Mouse (Mus musculus) stomach, postnatal 0 days (tissue): ENCODE measurements around the gene Fcer1a. TPM values are rescaled to one million over a fixed set of nuclear protein-coding genes. Genes with fewer than 3 reads are reported as not detected.
"Not testable (repeated sequence)": the region's sequence is repeated elsewhere in the genome, so short reads cannot be mapped to it uniquely, and the experiment has no call there.

ENCODE experiments used
- ATAC-seq: fragments of 200-750 bp; cut with Nextera tagmentation; 2 replicates; pipeline ENCODE4 v1.8.0; 2017; ENCODE audit not compliant: low FRiP score, low TSS enrichment
- DNase-seq: peaks from one replicate; pipeline ENCODE4 v3.0.0-alpha.2; 2016; ENCODE audit warnings: low spot score
- H3K27ac ChIP-seq: fragments of 300-500 bp; sonication (generic); replicated peaks from 2 replicates; pipeline ENCODE4 v1.5.1; 2014; ENCODE audit warnings: mild to moderate bottlenecking, control low read depth
- H3K27me3 ChIP-seq: fragments of 300-500 bp; sonication (generic); 2 replicates; pipeline ENCODE4 v1.6.1; 2014; ENCODE audit warnings: low read length; ENCODE audit not compliant: control insufficient read depth, insufficient read depth
- H3K36me3 ChIP-seq: fragments of 300-500 bp; sonication (generic); 2 replicates; pipeline ENCODE4 v1.6.1; 2014; ENCODE audit warnings: low read length, mixed read lengths; ENCODE audit not compliant: control insufficient read depth, insufficient read depth
- H3K4me1 ChIP-seq: fragments of 300-500 bp; sonication (generic); replicated peaks from 2 replicates; pipeline ENCODE4 v1.6.1; 2014; ENCODE audit warnings: antibody characterized with exemption; ENCODE audit not compliant: control insufficient read depth, insufficient read depth
- H3K4me2 ChIP-seq: fragments of 300-500 bp; sonication (generic); replicated peaks from 2 replicates; pipeline ENCODE4 v1.6.1; 2014; ENCODE audit warnings: low read depth, mild to moderate bottlenecking, control low read depth, moderate library complexity
- H3K4me3 ChIP-seq: fragments of 300-500 bp; sonication (generic); 2 replicates; pipeline ENCODE4 v1.5.1; 2014; ENCODE audit warnings: low read depth, low read length, control low read depth
- H3K9ac ChIP-seq: fragments of 300-500 bp; sonication (generic); 2 replicates; pipeline ENCODE4 v1.6.1; 2014; ENCODE audit warnings: mild to moderate bottlenecking, low read length, control low read depth, mixed read lengths
- H3K9me3 ChIP-seq: fragments of 300-500 bp; sonication (generic); 2 replicates; pipeline ENCODE4 v1.6.1; 2016; ENCODE audit warnings: low read length; ENCODE audit not compliant: control insufficient read depth
- CTCF ChIP-seq: IDR thresholded peaks from 2 replicates; pipeline ENCODE4 v1.5.1; 2016; ENCODE audit warnings: antibody characterized with exemption, low read depth, mild to moderate bottlenecking, moderate library complexity
- EP300 ChIP-seq: optimal IDR thresholded peaks from 2 replicates; pipeline ENCODE3; 2016; ENCODE audit warnings: antibody characterized with exemption
- WGBS: fragments of 180-500 bp; shearing (Covaris S2); extraction: QIAGEN DNeasy Blood & Tissue Kit; methylation state at CpG from one replicate; pipeline ENCODE4 v1.1.7; 2014; 5-methylcytosine and 5-hydroxymethylcytosine counted together
- polyA plus RNA-seq: library from polyadenylated mRNA; unstranded; fragments of >200 nt; fragmentation: Nextera tagmentation; extraction: Ambion mirVana; gene quantifications from 2 replicates; pipeline ENCODE4 v1.2.1, GENCODE M21; 2015

Gene Fcer1a
- polyA plus RNA-seq = 0.28 and 0.32 TPM in 2 replicates

GRCm38 (mm10) chr1:173227081-173227480 is at the start of gene Fcer1a:
Fcer1a (minus strand) TSS chr1:173227214.
- H3K27me3 ChIP-seq = no peaks in the 10 kb centered on the region
- no peak within 1 kb of the TSS for H3K4me2 ChIP-seq
- no peaks in the 10 kb centered on the region for H3K4me1 ChIP-seq
- no peak within 1 kb of the TSS for H3K27ac ChIP-seq
- WGBS = 81% methylated on average over 2 of the region's 2 CpGs
- H3K36me3 ChIP-seq = no peaks in the 10 kb centered on the region
- ATAC-seq (no peak), DNase-seq (no peak)
- no peak within 1 kb of the TSS for H3K9ac ChIP-seq
- H3K4me3 ChIP-seq = no peak within 1 kb of the TSS
- TF ChIP-seq CTCF (no peak), EP300 (no peak)
- H3K9me3 ChIP-seq = no peaks in the 10 kb centered on the region

- H3K36me3 ChIP-seq = no peaks in the 10 kb centered on the region
- no peak within 1 kb of the TSS for H3K4me3 ChIP-seq
- no peaks in the 10 kb centered on the region for H3K27me3 ChIP-seq
- H3K4me1 ChIP-seq = no peaks in the 10 kb centered on the region
- no peaks in the 10 kb centered on the region for H3K9me3 ChIP-seq
- no peak for TF ChIP-seq EP300
- no peak for TF ChIP-seq CTCF
- DNase-seq (no peak), ATAC-seq (no peak)
- no peak within 1 kb of the TSS for H3K4me2 ChIP-seq
- no peak within 1 kb of the TSS for H3K9ac ChIP-seq
- no peak within 1 kb of the TSS for H3K27ac ChIP-seq
Measured at GRCm38 (mm10) chr1:173265701-173266100, 38.7 kb upstream of the Fcer1a start, which contains the start of gene Olfr418. Olfr418 (plus strand) TSS chr1:173266001.

- no peaks in the 10 kb centered on the region for H3K4me1 ChIP-seq
- H3K4me3 ChIP-seq = no peak overlapping the region
- WGBS = 88% methylated on average over 3 of the region's 3 CpGs
- no peaks in the 10 kb centered on the region for H3K27me3 ChIP-seq
- DNase-seq (no peak), ATAC-seq (no peak)
- no peak overlapping the region for H3K9ac ChIP-seq
- no peak overlapping the region for H3K4me2 ChIP-seq
- H3K27ac ChIP-seq = no peak overlapping the region
- TF ChIP-seq EP300 (no peak), CTCF (no peak)
- H3K36me3 ChIP-seq = no peaks in the 10 kb centered on the region
- no peaks in the 10 kb centered on the region for H3K9me3 ChIP-seq
Measured at GRCm38 (mm10) chr1:173249888-173250287, 22.9 kb upstream of the Fcer1a start.

- H3K36me3 ChIP-seq, H3K27ac ChIP-seq, ATAC-seq, H3K9ac ChIP-seq, H3K27me3 ChIP-seq, H3K4me2 ChIP-seq, DNase-seq, H3K4me3 ChIP-seq, H3K9me3 ChIP-seq, H3K4me1 ChIP-seq: not testable (repeated sequence)
- WGBS = 79% methylated on average over 1 of the region's 1 CpGs
Measured at GRCm38 (mm10) chr1:173237004-173237403, 10.0 kb upstream of the Fcer1a start.

- Histone ChIP-seq H3K9me3 (no peaks in the 10 kb centered on the region), H3K27me3 (no peaks in the 10 kb centered on the region), H3K4me2 (no peak overlapping the region), H3K36me3 (no peaks in the 10 kb centered on the region), H3K9ac (no peak overlapping the region), H3K4me3 (no peak overlapping the region), H3K27ac (no peak overlapping the region), H3K4me1 (no peaks in the 10 kb centered on the region)
- DNase-seq (no peak), ATAC-seq (no peak)
- WGBS = 86% methylated on average over 3 of the region's 3 CpGs
- TF ChIP-seq CTCF (no peak), EP300 (no peak)
Measured at GRCm38 (mm10) chr1:173216481-173216880, 10.5 kb downstream of the Fcer1a start.

GRCm38 (mm10) chr1:173212092-173212491 is 14.9 kb downstream of the Fcer1a start, which contains the start of gene Olfr1404:
Olfr1404 (plus strand) TSS chr1:173212392.
- Histone ChIP-seq H3K4me2 (no peak within 1 kb of the TSS), H3K27me3 (no peaks in the 10 kb centered on the region), H3K9me3 (no peaks in the 10 kb centered on the region), H3K9ac (no peak within 1 kb of the TSS), H3K27ac (no peak within 1 kb of the TSS), H3K4me1 (no peaks in the 10 kb centered on the region), H3K36me3 (no peaks in the 10 kb centered on the region), H3K4me3 (no peak within 1 kb of the TSS)
- TF ChIP-seq EP300 (no peak), CTCF (no peak)
- ATAC-seq = no peak
- WGBS = 59% methylated on average over 5 of the region's 5 CpGs
- no peak for DNase-seq
